Mouse (Mus musculus) liver, embryonic 12.5 days (tissue): Measurements from ENCODE around the gene Tfrc. TPM values are rescaled to one million over a fixed set of nuclear protein-coding genes. Genes with fewer than 3 reads are reported as not detected.

ENCODE experiments used
- ATAC-seq: fragments of 200-750 bp; cut with Nextera tagmentation; 2 replicates; pipeline ENCODE4 v1.8.0; 2017; ENCODE audit warnings: moderate number of reproducible peaks, mild to moderate bottlenecking, moderate library complexity
- H3K27ac ChIP-seq: fragments of 300-500 bp; sonication (generic); 2 replicates; pipeline ENCODE4 v1.5.1; 2016; ENCODE audit warnings: mild to moderate bottlenecking
- H3K27me3 ChIP-seq: fragments of 300-500 bp; sonication (generic); replicated peaks from 2 replicates; pipeline ENCODE4 v1.6.1; 2016; ENCODE audit warnings: mild to moderate bottlenecking, moderate library complexity
- H3K36me3 ChIP-seq: fragments of 300-500 bp; sonication (generic); 2 replicates; pipeline ENCODE4 v1.6.1; 2016; ENCODE audit warnings: mild to moderate bottlenecking, moderate library complexity
- H3K4me1 ChIP-seq: fragments of 300-500 bp; sonication (generic); 2 replicates; pipeline ENCODE4 v1.6.1; 2016
- H3K4me2 ChIP-seq: fragments of 300-500 bp; sonication (generic); 2 replicates; pipeline ENCODE4 v1.6.1; 2016; ENCODE audit warnings: mild to moderate bottlenecking, moderate library complexity
- H3K4me3 ChIP-seq: fragments of 300-500 bp; sonication (generic); 2 replicates; pipeline ENCODE4 v1.5.1; 2016; ENCODE audit warnings: mild to moderate bottlenecking, moderate library complexity
- H3K9ac ChIP-seq: fragments of 300-500 bp; sonication (generic); 2 replicates; pipeline ENCODE4 v1.6.1; 2016; ENCODE audit warnings: mild to moderate bottlenecking, moderate library complexity
- H3K9me3 ChIP-seq: fragments of 300-500 bp; sonication (generic); replicated peaks from 2 replicates; pipeline ENCODE4 v1.6.1; 2016; ENCODE audit warnings: mild to moderate bottlenecking, moderate library complexity
- WGBS: fragments of 180-500 bp; shearing (Covaris S2); methylation state at CpG from one replicate; pipeline ENCODE4 v1.1.7; 2016; ENCODE audit not compliant: insufficient replicate concordance; 5-methylcytosine and 5-hydroxymethylcytosine counted together
- polyA plus RNA-seq: library from polyadenylated mRNA; unstranded; fragments of >200 nt; fragmentation: Nextera tagmentation; extraction: Ambion mirVana; gene quantifications from 2 replicates; pipeline ENCODE4 v1.2.1, GENCODE M21; 2016

Tfrc gene
- 327 and 339 TPM in 2 replicates for polyA plus RNA-seq

DNA sequence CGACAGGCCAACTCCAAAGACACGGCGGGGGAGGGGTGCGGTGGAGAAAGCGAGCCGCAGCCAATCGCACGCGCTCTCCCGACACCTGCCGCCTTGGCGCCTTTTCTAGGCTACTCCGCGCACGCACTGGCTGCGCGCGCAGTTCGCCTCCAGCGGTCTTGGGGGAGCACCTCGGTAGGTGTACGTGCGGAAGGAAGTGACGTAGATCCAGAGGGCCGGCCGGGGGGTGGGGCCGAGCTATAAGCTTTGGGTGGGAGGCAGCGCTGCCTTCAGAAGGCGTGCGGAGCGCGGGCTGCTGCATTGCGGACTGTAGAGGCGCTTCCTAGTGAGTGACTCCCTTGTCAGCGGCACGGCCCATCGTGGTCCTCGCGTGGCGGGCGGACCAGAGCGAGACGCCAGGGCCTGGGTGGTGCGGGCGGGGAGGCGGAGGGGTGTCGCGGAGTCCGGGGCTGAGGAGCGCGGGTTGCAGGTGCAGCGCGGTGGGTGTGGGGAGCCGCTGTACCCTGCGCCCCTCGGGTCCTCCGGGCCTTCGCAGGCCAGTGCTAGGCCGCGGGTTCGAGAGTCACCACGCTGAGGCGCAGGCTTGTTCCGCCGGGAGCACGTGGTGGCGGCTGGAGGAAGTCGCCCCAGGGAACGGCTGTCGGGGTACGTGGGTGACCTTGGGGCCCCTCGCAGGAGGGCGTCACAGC is at the start of gene Tfrc:
Tfrc (plus strand) TSS at position 209 of the 689 bp plus-strand sequence.
- peak within 1 kb of the TSS; percentile 93 for H3K4me3 ChIP-seq
- peak; percentile 93 for ATAC-seq
- H3K36me3 ChIP-seq, result peaks cover 32% of the 10 kb centered on the region
- under 1% methylated on average over 73 of the region's 73 CpGs for WGBS
- no peaks in the 10 kb centered on the region for H3K9me3 ChIP-seq
- no peaks in the 10 kb centered on the region for H3K27me3 ChIP-seq
- H3K4me2 ChIP-seq, result peak within 1 kb of the TSS; percentile 78
- peak within 1 kb of the TSS; percentile 99 for H3K9ac ChIP-seq
- peak within 1 kb of the TSS; percentile 96 for H3K27ac ChIP-seq
- peaks cover 30% of the 10 kb centered on the region for H3K4me1 ChIP-seq

DNA sequence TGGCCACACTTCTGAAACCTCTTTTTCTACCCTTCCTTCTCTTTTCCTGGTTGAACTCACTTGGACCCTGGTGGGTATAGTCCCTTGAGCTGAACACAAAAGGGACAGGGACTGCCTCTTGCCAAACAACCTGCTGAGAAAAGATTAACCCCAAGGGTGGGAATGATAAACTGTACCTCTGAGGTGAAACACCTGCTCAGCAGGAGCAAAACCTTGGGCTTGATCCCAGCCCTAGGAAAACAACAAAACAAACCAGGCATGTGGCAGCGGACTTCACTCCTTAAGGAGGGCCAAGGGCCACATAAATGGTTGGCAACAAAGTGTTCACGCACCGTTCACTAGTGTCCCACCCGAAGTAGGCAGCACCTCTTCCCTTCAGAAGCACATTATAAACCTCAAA is 49.2 kb upstream of the Tfrc start:
- H3K4me1 ChIP-seq, result peaks cover 20% of the 10 kb centered on the region
- H3K4me3 ChIP-seq, result no peak overlapping the region
- H3K27ac ChIP-seq, result no peak overlapping the region
- H3K36me3 ChIP-seq, result no peaks in the 10 kb centered on the region
- H3K4me2 ChIP-seq, result no peak overlapping the region
- no peak overlapping the region for H3K9ac ChIP-seq
- 60% methylated on average over 4 of the region's 4 CpGs for WGBS
- no peak for ATAC-seq
- H3K9me3 ChIP-seq, result no peaks in the 10 kb centered on the region
- H3K27me3 ChIP-seq, result peaks cover 12% of the 10 kb centered on the region

- H3K36me3 ChIP-seq, result no peaks in the 10 kb centered on the region
- H3K9me3 ChIP-seq, result no peaks in the 10 kb centered on the region
- H3K27me3 ChIP-seq, result no peaks in the 10 kb centered on the region; the same call in 1 of the 2 replicates
- H3K27ac ChIP-seq, result peak overlapping the region; percentile 45; the same call in 1 of the 2 replicates
- peak; percentile 54 for ATAC-seq
- H3K4me1 ChIP-seq, result peaks cover 24% of the 10 kb centered on the region
- no peak overlapping the region for H3K4me2 ChIP-seq
- H3K9ac ChIP-seq, result no peak overlapping the region
- 45% methylated on average over 5 of the region's 5 CpGs for WGBS
- H3K4me3 ChIP-seq, result no peak overlapping the region
These were observed 45.5 kb upstream of the Tfrc start for GRCm38 (mm10) chr16:32563056-32563793.

DNA sequence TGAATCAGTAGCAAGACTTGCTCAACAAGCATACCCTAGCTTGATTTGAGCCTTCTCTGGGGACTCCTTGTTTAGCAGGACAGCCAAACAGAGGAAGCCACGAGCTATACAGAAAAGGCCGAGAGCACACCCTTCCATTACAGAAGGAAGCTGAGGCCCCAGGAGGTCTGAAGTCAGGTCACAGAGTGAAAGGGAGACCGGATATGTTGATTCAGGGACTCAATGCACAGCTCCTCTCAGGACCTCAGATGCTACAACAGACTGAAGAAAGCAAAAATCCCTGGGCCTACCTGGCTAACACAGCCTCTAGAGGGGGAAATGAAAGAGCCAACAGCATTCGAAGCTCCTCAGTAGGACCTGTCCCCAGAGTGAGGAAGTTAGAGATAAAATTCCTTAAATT is 41.4 kb upstream of the Tfrc start:
- no peaks in the 10 kb centered on the region for H3K36me3 ChIP-seq
- peaks cover 25% of the 10 kb centered on the region for H3K4me1 ChIP-seq
- no peak for ATAC-seq
- 48% methylated on average over 4 of the region's 4 CpGs for WGBS
- H3K27ac ChIP-seq, result 0 out of 2 replicates have a peak overlapping the region, but pooled peaks have one; percentile 51
- H3K4me2 ChIP-seq, result no peak overlapping the region
- H3K9ac ChIP-seq, result no peak overlapping the region
- no peak overlapping the region for H3K4me3 ChIP-seq
- H3K9me3 ChIP-seq, result no peaks in the 10 kb centered on the region
- H3K27me3 ChIP-seq, result 0 out of 2 replicates have a peak, but pooled peaks cover 3% of the 10 kb centered on the region

DNA sequence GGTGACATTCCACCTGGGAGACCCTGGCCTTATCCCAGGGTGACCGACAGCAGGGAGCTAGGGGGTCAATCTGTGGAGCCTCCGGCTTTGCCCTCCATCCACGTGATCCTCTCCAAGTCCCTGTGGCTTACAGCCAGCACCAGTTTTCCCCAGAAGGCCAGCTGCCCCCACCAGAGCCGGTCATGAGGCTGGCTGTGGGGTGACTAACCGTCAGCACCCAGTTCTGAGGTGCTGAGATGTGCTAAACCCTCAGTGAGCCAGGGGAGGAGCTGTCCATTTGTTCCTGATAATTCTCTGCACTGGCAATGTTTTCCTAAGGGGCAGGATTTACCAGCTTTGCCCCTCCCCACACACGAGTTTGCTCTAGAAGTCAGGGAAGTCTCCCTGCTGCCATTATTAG is 40.3 kb upstream of the Tfrc start:
- Histone ChIP-seq H3K27me3 (0 out of 2 replicates have a peak, but pooled peaks cover 3% of the 10 kb centered on the region), H3K4me1 (peaks cover 15% of the 10 kb centered on the region), H3K27ac (no peak overlapping the region), H3K4me2 (no peak overlapping the region), H3K36me3 (no peaks in the 10 kb centered on the region), H3K9ac (no peak overlapping the region), H3K9me3 (no peaks in the 10 kb centered on the region), H3K4me3 (no peak overlapping the region)
- ATAC-seq, result no peak
- 52% methylated on average over 6 of the region's 6 CpGs for WGBS

DNA sequence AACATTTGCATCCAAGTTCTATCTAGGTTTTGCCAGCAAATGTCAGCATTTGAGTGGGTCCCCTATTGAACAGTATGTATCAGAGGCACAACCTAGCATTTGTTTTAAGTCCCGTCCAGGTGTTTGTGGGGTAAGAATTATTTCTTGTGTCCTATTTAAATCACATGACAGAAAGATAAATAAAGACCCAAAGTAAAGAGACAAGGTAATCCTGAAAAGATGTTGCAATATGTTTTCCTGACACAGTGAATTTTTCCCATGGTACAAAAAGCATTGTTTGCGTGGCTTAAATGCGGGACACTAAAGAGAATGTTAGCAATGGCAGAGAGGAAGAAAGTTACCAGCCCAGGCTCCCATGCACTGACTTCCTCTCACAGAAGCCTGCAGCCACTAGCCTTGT is 38.7 kb upstream of the Tfrc start:
- Histone ChIP-seq H3K27ac (no peak overlapping the region), H3K9ac (no peak overlapping the region), H3K36me3 (no peaks in the 10 kb centered on the region), H3K9me3 (no peaks in the 10 kb centered on the region), H3K4me2 (no peak overlapping the region), H3K4me3 (no peak overlapping the region), H3K4me1 (peaks cover 11% of the 10 kb centered on the region; the same call in 1 of the 2 replicates), H3K27me3 (0 out of 2 replicates have a peak, but pooled peaks cover 3% of the 10 kb centered on the region)
- 75% methylated on average over 3 of the region's 3 CpGs for WGBS
- no peak for ATAC-seq

GRCm38 (mm10) chr16:32572528-32572927 is 36.2 kb upstream of the Tfrc start:
- Histone ChIP-seq H3K27me3 (0 out of 2 replicates have a peak, but pooled peaks cover 3% of the 10 kb centered on the region), H3K4me3 (no peak overlapping the region), H3K27ac (no peak overlapping the region), H3K4me2 (no peak overlapping the region), H3K4me1 (peaks cover 11% of the 10 kb centered on the region; the same call in 1 of the 2 replicates), H3K9me3 (no peaks in the 10 kb centered on the region), H3K36me3 (no peaks in the 10 kb centered on the region), H3K9ac (no peak overlapping the region)
- WGBS, result 82% methylated on average over 4 of the region's 4 CpGs
- ATAC-seq, result no peak

DNA sequence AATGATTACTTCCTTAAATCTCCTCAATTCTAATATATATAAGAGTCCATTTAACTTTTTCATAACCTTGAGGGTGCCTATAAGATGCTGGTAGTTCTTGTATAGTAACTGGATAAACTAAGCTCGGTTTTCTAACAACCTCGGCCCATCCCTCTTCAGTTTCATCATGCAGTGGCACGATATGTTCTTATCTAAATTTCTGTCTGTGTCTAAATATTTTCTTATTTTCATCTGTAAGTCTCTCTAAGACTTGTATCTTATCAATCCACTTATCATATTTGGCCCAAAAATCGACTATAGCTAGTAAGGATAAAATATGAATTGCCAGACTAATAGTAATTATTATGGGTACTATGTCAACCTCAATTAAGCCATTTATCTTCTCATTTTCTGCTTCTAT is 22.2 kb upstream of the Tfrc start:
- Histone ChIP-seq H3K27me3 (peaks cover 18% of the 10 kb centered on the region; the same call in 1 of the 2 replicates), H3K36me3 (no peaks in the 10 kb centered on the region), H3K4me3 (no peak overlapping the region), H3K9me3 (no peaks in the 10 kb centered on the region), H3K9ac (no peak overlapping the region), H3K4me1 (no peaks in the 10 kb centered on the region), H3K27ac (no peak overlapping the region), H3K4me2 (no peak overlapping the region)
- ATAC-seq, result no peak
- WGBS, result 69% methylated on average over 4 of the region's 4 CpGs

- Histone ChIP-seq H3K4me1 (no peaks in the 10 kb centered on the region; the same call in 1 of the 2 replicates), H3K27me3 (peaks cover 31% of the 10 kb centered on the region; the same call in 1 of the 2 replicates), H3K9ac (no peak overlapping the region), H3K4me3 (no peak overlapping the region), H3K27ac (no peak overlapping the region), H3K4me2 (no peak overlapping the region), H3K9me3 (no peaks in the 10 kb centered on the region), H3K36me3 (no peaks in the 10 kb centered on the region)
- no peak for ATAC-seq
- 69% methylated on average over 3 of the region's 3 CpGs for WGBS
These were observed 20.2 kb upstream of the Tfrc start for GRCm38 (mm10) chr16:32588568-32588967.

- Histone ChIP-seq H3K36me3 (no peaks in the 10 kb centered on the region), H3K27me3 (peaks cover 35% of the 10 kb centered on the region; the same call in 1 of the 2 replicates), H3K9me3 (no peaks in the 10 kb centered on the region), H3K9ac (no peak overlapping the region), H3K4me3 (no peak overlapping the region), H3K27ac (no peak overlapping the region), H3K4me1 (peaks cover 6% of the 10 kb centered on the region), H3K4me2 (no peak overlapping the region)
- ATAC-seq, result no peak
- 77% methylated on average over 8 of the region's 8 CpGs for WGBS
These were observed 17.2 kb upstream of the Tfrc start for GRCm38 (mm10) chr16:32591521-32591920.

- WGBS, result 83% methylated on average over 5 of the region's 5 CpGs
- Histone ChIP-seq H3K36me3 (no peaks in the 10 kb centered on the region), H3K4me3 (no peak overlapping the region), H3K4me2 (no peak overlapping the region), H3K9ac (no peak overlapping the region), H3K9me3 (no peaks in the 10 kb centered on the region), H3K4me1 (peaks cover 14% of the 10 kb centered on the region), H3K27ac (no peak overlapping the region), H3K27me3 (peaks cover 34% of the 10 kb centered on the region; the same call in 1 of the 2 replicates)
- no peak for ATAC-seq
These were observed 15.4 kb upstream of the Tfrc start for GRCm38 (mm10) chr16:32593283-32593805.

DNA sequence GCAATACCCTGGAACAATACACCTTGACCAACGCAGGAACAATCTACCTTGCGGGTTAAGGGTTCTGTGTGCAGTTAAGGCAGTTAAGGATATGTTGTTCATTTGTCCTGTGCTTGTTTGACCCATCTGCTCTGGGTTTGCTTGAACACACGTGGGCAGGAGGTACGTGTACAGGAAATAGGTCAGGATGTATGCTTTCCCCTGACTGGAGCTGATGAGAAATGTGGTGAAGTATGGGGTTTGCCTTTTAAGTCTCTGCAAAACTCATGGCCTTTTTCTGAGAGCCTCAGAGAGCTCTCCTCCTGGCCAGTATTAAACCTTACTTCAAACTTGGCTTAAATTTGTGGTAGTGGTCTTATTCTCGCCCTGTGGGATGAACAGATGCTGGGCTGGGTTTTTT is 14.8 kb upstream of the Tfrc start:
- WGBS, result 49% methylated on average over 5 of the region's 5 CpGs
- Histone ChIP-seq H3K9me3 (no peaks in the 10 kb centered on the region), H3K4me1 (peaks cover 19% of the 10 kb centered on the region), H3K4me3 (no peak overlapping the region), H3K9ac (no peak overlapping the region), H3K4me2 (no peak overlapping the region), H3K27me3 (peaks cover 33% of the 10 kb centered on the region; the same call in 1 of the 2 replicates), H3K36me3 (no peaks in the 10 kb centered on the region), H3K27ac (no peak overlapping the region)
- ATAC-seq, result no peak
